Mouse (Mus musculus) hindbrain, embryonic 12.5 days (tissue): ENCODE data around the gene Asb14. TPM values are rescaled to one million over a fixed set of nuclear protein-coding genes. Genes with fewer than 3 reads are reported as not detected.

Source experiments
- polyA plus RNA-seq: library from polyadenylated mRNA; unstranded; fragments of >200 nt; fragmentation: Nextera tagmentation; extraction: Ambion mirVana; gene quantifications from 2 replicates; pipeline ENCODE4 v1.2.1, GENCODE M21; 2016

Gene Asb14
- polyA plus RNA-seq, 1 experiment from 2014 or later = not detected

Other genes starting within 250 kb of the Asb14 start
- gene Pde12, start 224.7 kb upstream of the Asb14 start, polyA plus RNA-seq = 12.3 and 12.4 TPM in 2 replicates
- 0.08 and 0.26 TPM in 2 replicates for gene Dnah12, start 201.3 kb upstream of the Asb14 start, polyA plus RNA-seq
- 50.6 and 54.6 TPM in 2 replicates for gene Appl1, start 76.7 kb downstream of the Asb14 start, polyA plus RNA-seq
- 0.23 TPM in 1 of 2 replicates, not detected in the other for gene Hesx1, start 99.9 kb downstream of the Asb14 start, polyA plus RNA-seq
- gene Il17rd, start 144.4 kb downstream of the Asb14 start, polyA plus RNA-seq = 7.6 and 8.6 TPM in 2 replicates
- 6.6 and 7.6 TPM in 2 replicates for gene Arhgef3, start 220.3 kb downstream of the Asb14 start, polyA plus RNA-seq